Mouse (Mus musculus): ENCODE results near the gene Arpin.

GRCm38 (mm10) chr7:79907356-79907755 lies 27.8 kb downstream of the Arpin start:
- TF ChIP-seq CTCF (conservative IDR thresholded peaks at IDR 0.05; ENCODE audit: low read length) (no peak), NANOG (IDR thresholded peaks at IDR 0.05; ENCODE audit: borderline replicate concordance, low read length) (no peak)
